Comparison of ENCODE assay signal across 9 mouse cellular contexts in the genomic region with DNA sequence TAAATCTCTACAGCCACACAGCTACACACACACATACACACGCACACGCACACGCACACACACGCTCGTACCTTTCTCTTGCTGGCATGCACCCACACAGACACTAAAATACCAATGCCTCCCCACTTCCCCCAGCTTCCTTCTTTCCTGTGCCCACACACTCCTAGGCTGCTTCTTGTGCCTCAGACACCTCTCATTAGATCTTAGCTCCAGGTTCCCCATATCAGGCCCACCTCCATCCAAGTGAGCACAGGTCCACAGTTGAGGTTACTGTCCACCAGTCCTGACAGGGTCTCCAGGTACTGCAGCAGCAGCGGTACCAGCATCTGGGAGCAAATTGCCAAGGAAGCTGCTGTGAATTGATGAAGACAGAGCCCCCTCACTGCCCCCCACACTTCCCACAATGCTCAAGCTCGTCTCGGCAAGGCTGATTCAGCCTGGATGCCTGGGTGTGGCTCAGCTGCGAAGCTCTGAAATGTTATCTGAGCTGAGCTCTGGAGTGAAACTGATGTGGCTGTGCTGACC. TPM values are rescaled to one million over a fixed set of nuclear protein-coding genes. Genes with fewer than 3 reads are reported as not detected.
DNase-seq lines count a peak whose midpoint lies in the region; ATAC-seq and TF ChIP-seq lines count a peak whose summit lies in the region.
"Had no signal": no experiment of that assay in that cellular context is flagged by ENCODE, and none has a peak within 500 bp of the region (broad histone marks: within the 10 kb centered on the region; RNA-seq: fewer than 3 reads in every experiment).

No protein-coding gene starts in this region.

- 91% methylated on average over 9 of the region's 9 CpGs for WGBS in forebrain, embryonic 14.5 days
- WGBS in forebrain, embryonic 11.5 days, result 88% methylated on average over 9 of the region's 9 CpGs
- WGBS in midbrain, embryonic 13.5 days, result 91% methylated on average over 9 of the region's 9 CpGs
- 90% methylated on average over 9 of the region's 9 CpGs for WGBS in midbrain, embryonic 11.5 days
- WGBS in intestine, postnatal 0 days, result 77% methylated on average over 9 of the region's 9 CpGs

- no peak overlapping the region; the same call in 1 of the 2 replicates for H3K9ac ChIP-seq in forebrain, embryonic 14.5 days (ENCODE audit: low read length)
- no peak overlapping the region for H3K9ac ChIP-seq in forebrain, embryonic 11.5 days (ENCODE audit: low read length)
- peak overlapping the region; percentile 93 for H3K9ac ChIP-seq in midbrain, embryonic 13.5 days (replicated peaks)
- H3K9ac ChIP-seq in midbrain, embryonic 11.5 days (ENCODE audit: low read length), result no peak overlapping the region
- H3K9ac ChIP-seq in intestine, postnatal 0 days (ENCODE audit: low read depth, low read length), result no peak overlapping the region
- H3K9ac ChIP-seq: limb, embryonic 12.5 days had no signal

- no peak for DNase-seq in forebrain, embryonic 14.5 days (ENCODE audit: low spot score)
- no peak for DNase-seq in forebrain, embryonic 11.5 days (ENCODE audit: low spot score)
- no peak for DNase-seq in midbrain, embryonic 11.5 days (ENCODE audit: low spot score, missing footprints)
- peak; percentile 72 to 76 for DNase-seq in right cerebral cortex, postnatal 10 days (ENCODE audit: low spot score in 2 of 2)
- DNase-seq in thymus, adult 18-20 months, result no peak
- DNase-seq in kidney, postnatal 4 days, result no peak

- ATAC-seq in forebrain, embryonic 14.5 days, result no peak
- ATAC-seq in forebrain, embryonic 11.5 days (replicated peaks; ENCODE audit: low FRiP score), result no peak
- ATAC-seq in midbrain, embryonic 13.5 days, result no peak
- no peak for ATAC-seq in midbrain, embryonic 11.5 days (ENCODE audit: low FRiP score)
- no peak for ATAC-seq in intestine, postnatal 0 days

- H3K27ac ChIP-seq in forebrain, embryonic 14.5 days (ENCODE audit: low read depth, low read length), result no peak overlapping the region
- no peak overlapping the region for H3K27ac ChIP-seq in forebrain, embryonic 11.5 days (ENCODE audit: low read depth, low read length)
- H3K27ac ChIP-seq in midbrain, embryonic 13.5 days, result 0 out of 2 replicates have a peak overlapping the region, but pooled peaks have one; percentile 5
- H3K27ac ChIP-seq in midbrain, embryonic 11.5 days (ENCODE audit: low read depth, low read length), result no peak overlapping the region
- 0 out of 2 replicates have a peak overlapping the region, but pooled peaks have one; percentile 1 for H3K27ac ChIP-seq in intestine, postnatal 0 days (ENCODE audit: low read depth, low read length)
- H3K27ac ChIP-seq: limb, embryonic 12.5 days had no signal

- peaks cover 69% of the 10 kb centered on the region for H3K36me3 ChIP-seq in forebrain, embryonic 14.5 days (ENCODE audit: control insufficient read depth, insufficient read depth, low read length)
- peaks cover 23% of the 10 kb centered on the region for H3K36me3 ChIP-seq in forebrain, embryonic 11.5 days (ENCODE audit: control insufficient read depth, insufficient read depth, low read length)
- peaks cover 68% of the 10 kb centered on the region for H3K36me3 ChIP-seq in midbrain, embryonic 13.5 days
- H3K36me3 ChIP-seq in midbrain, embryonic 11.5 days (ENCODE audit: control insufficient read depth, insufficient read depth, low read length), result peaks cover 32% of the 10 kb centered on the region
- H3K36me3 ChIP-seq in intestine, postnatal 0 days (ENCODE audit: control insufficient read depth, insufficient read depth), result peaks cover 25% of the 10 kb centered on the region

- 0 out of 2 replicates have a peak overlapping the region, but pooled peaks have one; percentile 2 for H3K4me3 ChIP-seq in forebrain, embryonic 14.5 days (ENCODE audit: low read depth, low read length)
- no peak overlapping the region for H3K4me3 ChIP-seq in forebrain, embryonic 11.5 days (ENCODE audit: low read depth, low read length)
- 0 out of 2 replicates have a peak overlapping the region, but pooled peaks have one; percentile 83 for H3K4me3 ChIP-seq in midbrain, embryonic 13.5 days (replicated peaks)
- no peak overlapping the region for H3K4me3 ChIP-seq in midbrain, embryonic 11.5 days (ENCODE audit: low read depth, low read length)
- H3K4me3 ChIP-seq in intestine, postnatal 0 days (ENCODE audit: low read depth, low read length), result no peak overlapping the region
- H3K4me3 ChIP-seq: limb, embryonic 12.5 days had no signal

- no peaks in the 10 kb centered on the region for H3K9me3 ChIP-seq in forebrain, embryonic 14.5 days (replicated peaks; ENCODE audit: control insufficient read depth, low read length)
- H3K9me3 ChIP-seq in forebrain, embryonic 11.5 days (ENCODE audit: control insufficient read depth, low read length), result no peaks in the 10 kb centered on the region
- no peaks in the 10 kb centered on the region for H3K9me3 ChIP-seq in midbrain, embryonic 13.5 days
- no peaks in the 10 kb centered on the region for H3K9me3 ChIP-seq in midbrain, embryonic 11.5 days (ENCODE audit: control insufficient read depth, low read length)
- no peaks in the 10 kb centered on the region for H3K9me3 ChIP-seq in intestine, postnatal 0 days (ENCODE audit: control insufficient read depth)
- H3K9me3 ChIP-seq: limb, embryonic 12.5 days had no signal

- H3K4me1 ChIP-seq in forebrain, embryonic 14.5 days (ENCODE audit: control insufficient read depth, insufficient read depth, low read length), result peaks cover 19% of the 10 kb centered on the region
- H3K4me1 ChIP-seq in forebrain, embryonic 11.5 days (replicated peaks; ENCODE audit: control insufficient read depth, insufficient read depth, low read length), result peaks cover 16% of the 10 kb centered on the region
- H3K4me1 ChIP-seq in midbrain, embryonic 13.5 days (replicated peaks), result peaks cover 51% of the 10 kb centered on the region
- H3K4me1 ChIP-seq in midbrain, embryonic 11.5 days (ENCODE audit: control insufficient read depth, insufficient read depth, low read length), result peaks cover 26% of the 10 kb centered on the region
- peaks cover 3% of the 10 kb centered on the region; the same call in 1 of the 2 replicates for H3K4me1 ChIP-seq in intestine, postnatal 0 days (replicated peaks; ENCODE audit: control insufficient read depth, insufficient read depth, low read length)

- H3K4me2 ChIP-seq in forebrain, embryonic 14.5 days (ENCODE audit: low read length), result peak overlapping the region; percentile 16; the same call in 1 of the 2 replicates
- H3K4me2 ChIP-seq in forebrain, embryonic 11.5 days (ENCODE audit: low read depth, low read length, severe bottlenecking), result no peak overlapping the region
- peak overlapping the region; percentile 94 for H3K4me2 ChIP-seq in midbrain, embryonic 13.5 days (replicated peaks)
- H3K4me2 ChIP-seq in midbrain, embryonic 11.5 days, result no peak overlapping the region
- H3K4me2 ChIP-seq in intestine, postnatal 0 days (replicated peaks; ENCODE audit: low read depth), result no peak overlapping the region
- H3K4me2 ChIP-seq: limb, embryonic 12.5 days had no signal

- no peaks in the 10 kb centered on the region for H3K27me3 ChIP-seq in forebrain, embryonic 14.5 days (replicated peaks; ENCODE audit: control insufficient read depth, insufficient read depth, low read length)
- no peaks in the 10 kb centered on the region for H3K27me3 ChIP-seq in forebrain, embryonic 11.5 days (ENCODE audit: control insufficient read depth, insufficient read depth, low read length)
- no peaks in the 10 kb centered on the region for H3K27me3 ChIP-seq in midbrain, embryonic 13.5 days
- no peaks in the 10 kb centered on the region for H3K27me3 ChIP-seq in midbrain, embryonic 11.5 days (ENCODE audit: control insufficient read depth, insufficient read depth, low read length)
- no peaks in the 10 kb centered on the region for H3K27me3 ChIP-seq in intestine, postnatal 0 days (replicated peaks; ENCODE audit: control insufficient read depth, insufficient read depth, low read length)
- H3K27me3 ChIP-seq: limb, embryonic 12.5 days had no signal

- TF ChIP-seq CTCF in intestine, postnatal 0 days (IDR thresholded peaks at IDR 0.05; ENCODE audit: low read depth), result no peak

RNA-seq across cellular contexts. Expression of gene Arhgap33, which starts 3.5 kb away (rescaled TPM):
- polyA plus RNA-seq in forebrain, embryonic 14.5 days (2014; fragmentation: Nextera tagmentation; extraction: Ambion mirVana), result 63.5 and 98.4 TPM in 2 replicates
- 66.0 and 72.7 TPM in 2 replicates for polyA plus RNA-seq in forebrain, embryonic 11.5 days (2014; fragmentation: Nextera tagmentation; extraction: Ambion mirVana)
- polyA plus RNA-seq in midbrain, embryonic 13.5 days (2015; fragmentation: Nextera tagmentation; extraction: Ambion mirVana), result 106 and 114 TPM in 2 replicates
- 32.0 and 41.1 TPM in 2 replicates for polyA plus RNA-seq in midbrain, embryonic 11.5 days (2014; fragmentation: Nextera tagmentation; extraction: Ambion mirVana)
- polyA plus RNA-seq in intestine, postnatal 0 days (2015; fragmentation: Nextera tagmentation; extraction: Ambion mirVana), result 2.6 and 2.8 TPM in 2 replicates

RNA-seq across cellular contexts. Expression of gene Hspb6, which starts 20.6 kb away (rescaled TPM):
- 8.6 and 10.1 TPM in 2 replicates for polyA plus RNA-seq in forebrain, embryonic 14.5 days (2014; fragmentation: Nextera tagmentation; extraction: Ambion mirVana)
- polyA plus RNA-seq in forebrain, embryonic 11.5 days (2014; fragmentation: Nextera tagmentation; extraction: Ambion mirVana), result 5.5 and 7.4 TPM in 2 replicates
- polyA plus RNA-seq in midbrain, embryonic 13.5 days (2015; fragmentation: Nextera tagmentation; extraction: Ambion mirVana), result 5.7 and 6.6 TPM in 2 replicates
- polyA plus RNA-seq in midbrain, embryonic 11.5 days (2014; fragmentation: Nextera tagmentation; extraction: Ambion mirVana), result 4.2 and 4.6 TPM in 2 replicates
- polyA plus RNA-seq in intestine, postnatal 0 days (2015; fragmentation: Nextera tagmentation; extraction: Ambion mirVana), result 50.6 and 55.7 TPM in 2 replicates

RNA-seq across cellular contexts. Expression of gene Proser3, which starts 20.7 kb away (rescaled TPM):
- polyA plus RNA-seq in forebrain, embryonic 14.5 days (2014; fragmentation: Nextera tagmentation; extraction: Ambion mirVana), result 6.2 and 7.1 TPM in 2 replicates
- 20.0 and 23.6 TPM in 2 replicates for polyA plus RNA-seq in forebrain, embryonic 11.5 days (2014; fragmentation: Nextera tagmentation; extraction: Ambion mirVana)
- polyA plus RNA-seq in midbrain, embryonic 13.5 days (2015; fragmentation: Nextera tagmentation; extraction: Ambion mirVana), result 8.7 and 12.3 TPM in 2 replicates
- polyA plus RNA-seq in midbrain, embryonic 11.5 days (2014; fragmentation: Nextera tagmentation; extraction: Ambion mirVana), result 11.3 and 11.5 TPM in 2 replicates
- polyA plus RNA-seq in intestine, postnatal 0 days (2015; fragmentation: Nextera tagmentation; extraction: Ambion mirVana), result 1.9 and 2.0 TPM in 2 replicates

RNA-seq across cellular contexts. Expression of gene Lin37, which starts 28.3 kb away (rescaled TPM):
- 47.6 and 59.0 TPM in 2 replicates for polyA plus RNA-seq in forebrain, embryonic 14.5 days (2014; fragmentation: Nextera tagmentation; extraction: Ambion mirVana)
- polyA plus RNA-seq in forebrain, embryonic 11.5 days (2014; fragmentation: Nextera tagmentation; extraction: Ambion mirVana), result 45.7 and 50.2 TPM in 2 replicates
- polyA plus RNA-seq in midbrain, embryonic 13.5 days (2015; fragmentation: Nextera tagmentation; extraction: Ambion mirVana), result 54.4 and 60.4 TPM in 2 replicates
- 48.7 and 49.7 TPM in 2 replicates for polyA plus RNA-seq in midbrain, embryonic 11.5 days (2014; fragmentation: Nextera tagmentation; extraction: Ambion mirVana)
- polyA plus RNA-seq in intestine, postnatal 0 days (2015; fragmentation: Nextera tagmentation; extraction: Ambion mirVana), result 31.4 and 33.9 TPM in 2 replicates

RNA-seq across cellular contexts. Expression of gene U2af1l4, which starts 31.7 kb away (rescaled TPM):
- 132 and 135 TPM in 2 replicates for polyA plus RNA-seq in forebrain, embryonic 14.5 days (2014; fragmentation: Nextera tagmentation; extraction: Ambion mirVana)
- 89.2 and 97.5 TPM in 2 replicates for polyA plus RNA-seq in forebrain, embryonic 11.5 days (2014; fragmentation: Nextera tagmentation; extraction: Ambion mirVana)
- polyA plus RNA-seq in midbrain, embryonic 13.5 days (2015; fragmentation: Nextera tagmentation; extraction: Ambion mirVana), result 92.5 and 102 TPM in 2 replicates
- 90.7 and 94.8 TPM in 2 replicates for polyA plus RNA-seq in midbrain, embryonic 11.5 days (2014; fragmentation: Nextera tagmentation; extraction: Ambion mirVana)
- polyA plus RNA-seq in intestine, postnatal 0 days (2015; fragmentation: Nextera tagmentation; extraction: Ambion mirVana), result 65.9 and 68.6 TPM in 2 replicates

Comparison
In these comparisons a context has a peak if more than half of its experiments do, and no peak if none do; other contexts are left out.
1. H3K27ac ChIP-seq: peak in midbrain, embryonic 13.5 days (single experiment) and intestine, postnatal 0 days (single experiment); none in forebrain, embryonic 14.5 days (single experiment), forebrain, embryonic 11.5 days (single experiment) and midbrain, embryonic 11.5 days (single experiment).
2. H3K4me2 ChIP-seq: peak in forebrain, embryonic 14.5 days (single experiment) and midbrain, embryonic 13.5 days (single experiment); none in forebrain, embryonic 11.5 days (single experiment), midbrain, embryonic 11.5 days (single experiment) and intestine, postnatal 0 days (single experiment).
3. H3K4me3 ChIP-seq: peak in forebrain, embryonic 14.5 days (single experiment) and midbrain, embryonic 13.5 days (single experiment); none in forebrain, embryonic 11.5 days (single experiment), midbrain, embryonic 11.5 days (single experiment) and intestine, postnatal 0 days (single experiment).
4. DNase-seq: peak in right cerebral cortex, postnatal 10 days (2 of 2); none in forebrain, embryonic 14.5 days (single experiment), forebrain, embryonic 11.5 days (single experiment), midbrain, embryonic 11.5 days (single experiment), thymus, adult 18-20 months (0 of 2) and kidney, postnatal 4 days (0 of 2).